Mouse (Mus musculus): Measurements from ENCODE around the gene Tcaim. TPM values are rescaled to one million over a fixed set of nuclear protein-coding genes. Genes with fewer than 3 reads are reported as not detected.

Gene Tcaim
- polyA plus RNA-seq (2014; fragmentation: Nextera tagmentation; extraction: Ambion mirVana), result 6.2 and 6.9 TPM in 2 replicates

DNA sequence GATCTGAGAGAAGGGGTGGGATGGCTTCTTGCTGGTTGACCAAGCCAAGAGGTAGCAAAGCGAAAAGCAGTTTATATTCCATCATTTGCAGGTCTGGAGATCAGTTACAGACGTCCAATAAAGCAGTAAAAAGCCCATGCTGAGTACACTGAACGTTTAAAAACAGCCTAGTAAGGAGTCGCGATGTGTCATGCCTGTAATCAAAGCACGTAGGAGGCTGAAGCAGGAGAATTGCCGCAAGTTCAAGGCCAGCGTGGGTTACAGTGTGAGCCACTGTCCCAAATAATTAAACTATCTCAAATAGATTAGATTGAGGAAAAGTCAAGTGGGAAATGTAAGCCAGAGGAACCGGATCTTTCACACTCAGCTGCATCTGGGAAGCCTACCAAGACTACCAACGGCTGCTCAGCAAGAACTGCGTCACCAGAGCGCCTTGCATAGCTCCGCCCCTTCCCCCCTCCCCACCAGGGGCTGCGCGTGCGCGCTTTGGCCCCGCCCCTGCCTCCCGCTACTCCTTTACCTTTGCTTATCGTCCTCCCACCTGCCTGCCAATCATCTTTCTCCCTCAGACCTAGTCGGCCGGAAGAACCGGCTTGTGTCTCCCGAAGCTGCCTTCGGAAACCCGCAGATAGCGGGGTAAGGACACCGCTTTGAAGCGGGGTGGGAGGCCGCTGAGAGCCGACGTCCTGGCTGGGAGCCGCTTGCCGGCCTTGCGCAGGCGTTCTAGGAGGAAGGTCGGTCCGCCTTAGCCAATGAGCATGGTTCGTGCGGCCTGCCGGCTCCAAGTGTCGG is at the start of gene Tcaim:
Tcaim (plus strand) TSS at position 487 of the 792 bp plus-strand sequence.
- Histone ChIP-seq H3K9ac (ENCODE audit: low read length) (peak within 1 kb of the TSS; percentile 80), H3K4me3 (ENCODE audit: control insufficient read depth in 1 of 2, insufficient read depth in 1 of 2, low read depth in 1 of 2, low read length in 2 of 2) (peak within 1 kb of the TSS; percentile 58 to 98), H3K9me3 (ENCODE audit: control insufficient read depth, low read length) (no peaks in the 10 kb centered on the region), H3K36me3 (ENCODE audit: control insufficient read depth, insufficient read depth, low read length) (no peaks in the 10 kb centered on the region), H3K27ac (replicated peaks in 1 of 2; ENCODE audit: control insufficient read depth in 1 of 2, insufficient read depth in 1 of 2, low read depth in 2 of 2, low read length in 2 of 2) (peak within 1 kb of the TSS; percentile 86 to 98), H3K4me2 (ENCODE audit: low read length) (peak within 1 kb of the TSS; percentile 85), H3K4me1 (ENCODE audit: control insufficient read depth in 2 of 2, insufficient read depth in 2 of 2, low read length in 2 of 2) (peaks cover 6 to 13% of the 10 kb centered on the region in 2 experiments; a peak in 3 of 4 replicates), H3K27me3 (ENCODE audit: control insufficient read depth, insufficient read depth, low read length) (no peaks in the 10 kb centered on the region)
- ATAC-seq (ENCODE audit: insufficient number of reproducible peaks, insufficient read depth, low FRiP score, low read depth), result peak; percentile 95
- 5% methylated on average over 42 of the region's 42 CpGs for WGBS

- no peak overlapping the region for H3K4me3 ChIP-seq (ENCODE audit: control insufficient read depth in 1 of 2, insufficient read depth in 1 of 2, low read depth in 1 of 2, low read length in 2 of 2)
- no peaks in the 10 kb centered on the region for H3K36me3 ChIP-seq (ENCODE audit: control insufficient read depth, insufficient read depth, low read length)
- no peak overlapping the region for H3K9ac ChIP-seq (ENCODE audit: low read length)
- H3K4me2 ChIP-seq (ENCODE audit: low read length), result no peak overlapping the region
- 58% methylated on average over 2 of the region's 2 CpGs for WGBS
- no peaks in the 10 kb centered on the region for H3K27me3 ChIP-seq (ENCODE audit: control insufficient read depth, insufficient read depth, low read length)
- no peak for ATAC-seq (ENCODE audit: insufficient number of reproducible peaks, insufficient read depth, low FRiP score, low read depth)
- H3K9me3 ChIP-seq (ENCODE audit: control insufficient read depth, low read length), result peaks cover 5% of the 10 kb centered on the region; the same call in 1 of the 2 replicates
- H3K27ac ChIP-seq (replicated peaks in 1 of 2; ENCODE audit: control insufficient read depth in 1 of 2, insufficient read depth in 1 of 2, low read depth in 2 of 2, low read length in 2 of 2), result no peak overlapping the region
- no peaks in the 10 kb centered on the region for H3K4me1 ChIP-seq (ENCODE audit: control insufficient read depth in 2 of 2, insufficient read depth in 2 of 2, low read length in 2 of 2)
Observed at GRCm38 (mm10) chr9:122757614-122758013, 47.7 kb upstream of the Tcaim start.

DNA sequence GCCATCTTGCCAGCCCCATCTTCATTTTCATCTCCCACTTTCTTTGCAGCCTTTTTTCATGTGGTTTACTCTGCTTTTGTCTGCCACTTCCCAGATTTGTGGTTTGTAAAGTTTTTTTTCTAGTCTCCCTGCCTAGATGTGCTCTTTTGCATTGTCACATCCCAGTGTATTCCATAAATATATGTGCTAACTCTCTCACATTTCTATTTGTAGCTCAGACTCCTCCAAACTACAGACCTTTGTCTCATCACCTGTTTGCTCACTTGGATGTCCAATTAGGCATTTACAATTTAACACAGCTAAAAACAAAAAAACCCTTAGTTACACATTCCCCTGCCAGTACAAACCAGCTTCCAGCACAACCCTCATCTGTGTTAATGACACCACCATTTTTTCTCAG is 45.2 kb upstream of the Tcaim start:
- Histone ChIP-seq H3K4me2 (ENCODE audit: low read length) (no peak overlapping the region), H3K4me1 (ENCODE audit: control insufficient read depth in 2 of 2, insufficient read depth in 2 of 2, low read length in 2 of 2) (no peaks in the 10 kb centered on the region)
- no peak for ATAC-seq (ENCODE audit: insufficient number of reproducible peaks, insufficient read depth, low FRiP score, low read depth)

DNA sequence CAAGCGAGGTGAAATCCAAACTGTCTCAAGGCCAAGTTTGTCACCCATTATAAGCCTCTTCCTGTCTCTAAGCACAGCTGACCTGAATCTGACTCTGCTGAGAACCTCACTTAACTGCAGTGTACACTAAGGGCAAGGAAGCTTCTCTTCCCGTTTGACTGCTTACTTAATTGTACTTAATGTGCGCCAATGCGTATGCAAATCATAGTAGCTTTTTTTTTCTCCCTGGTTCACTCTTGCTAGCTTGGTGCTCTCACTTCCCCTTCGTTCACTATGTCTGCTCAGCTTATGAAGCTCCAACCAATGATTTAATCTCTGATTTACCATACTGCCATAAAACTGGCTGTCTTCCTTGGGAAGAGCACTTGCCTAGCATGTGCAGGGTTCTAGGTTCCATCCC is 20.1 kb upstream of the Tcaim start:
- Histone ChIP-seq H3K27me3 (ENCODE audit: control insufficient read depth, insufficient read depth, low read length) (no peaks in the 10 kb centered on the region), H3K9me3 (ENCODE audit: control insufficient read depth, low read length) (no peaks in the 10 kb centered on the region), H3K4me1 (ENCODE audit: control insufficient read depth in 2 of 2, insufficient read depth in 2 of 2, low read length in 2 of 2) (no peaks in the 10 kb centered on the region), H3K9ac (ENCODE audit: low read length) (no peak overlapping the region), H3K4me3 (ENCODE audit: control insufficient read depth in 1 of 2, insufficient read depth in 1 of 2, low read depth in 1 of 2, low read length in 2 of 2) (no peak overlapping the region), H3K36me3 (ENCODE audit: control insufficient read depth, insufficient read depth, low read length) (no peaks in the 10 kb centered on the region), H3K4me2 (ENCODE audit: low read length) (no peak overlapping the region), H3K27ac (replicated peaks in 1 of 2; ENCODE audit: control insufficient read depth in 1 of 2, insufficient read depth in 1 of 2, low read depth in 2 of 2, low read length in 2 of 2) (no peak overlapping the region)
- 69% methylated on average over 5 of the region's 5 CpGs for WGBS
- ATAC-seq (ENCODE audit: insufficient number of reproducible peaks, insufficient read depth, low FRiP score, low read depth), result no peak

More for the DNA sequence above, 45.2 kb upstream of the Tcaim start:
- no peaks in the 10 kb centered on the region for H3K27me3 ChIP-seq (ENCODE audit: control insufficient read depth, insufficient read depth, low read length)
- H3K36me3 ChIP-seq (ENCODE audit: control insufficient read depth, insufficient read depth, low read length), result no peaks in the 10 kb centered on the region
- H3K9me3 ChIP-seq (ENCODE audit: control insufficient read depth, low read length), result peaks cover 2% of the 10 kb centered on the region; the same call in 1 of the 2 replicates
- no peak overlapping the region for H3K27ac ChIP-seq (replicated peaks in 1 of 2; ENCODE audit: control insufficient read depth in 1 of 2, insufficient read depth in 1 of 2, low read depth in 2 of 2, low read length in 2 of 2)
- H3K9ac ChIP-seq (ENCODE audit: low read length), result no peak overlapping the region
- no peak overlapping the region for H3K4me3 ChIP-seq (ENCODE audit: control insufficient read depth in 1 of 2, insufficient read depth in 1 of 2, low read depth in 1 of 2, low read length in 2 of 2)

GRCm38 (mm10) chr9:122786534-122786933 is 18.8 kb upstream of the Tcaim start:
- no peaks in the 10 kb centered on the region for H3K9me3 ChIP-seq (ENCODE audit: control insufficient read depth, low read length)
- H3K27me3 ChIP-seq (ENCODE audit: control insufficient read depth, insufficient read depth, low read length), result no peaks in the 10 kb centered on the region
- no peak for ATAC-seq (ENCODE audit: insufficient number of reproducible peaks, insufficient read depth, low FRiP score, low read depth)
- no peaks in the 10 kb centered on the region for H3K36me3 ChIP-seq (ENCODE audit: control insufficient read depth, insufficient read depth, low read length)
- no peak overlapping the region for H3K9ac ChIP-seq (ENCODE audit: low read length)
- H3K4me2 ChIP-seq (ENCODE audit: low read length), result no peak overlapping the region
- H3K4me1 ChIP-seq (ENCODE audit: control insufficient read depth in 2 of 2, insufficient read depth in 2 of 2, low read length in 2 of 2), result no peaks in the 10 kb centered on the region
- H3K27ac ChIP-seq (replicated peaks in 1 of 2; ENCODE audit: control insufficient read depth in 1 of 2, insufficient read depth in 1 of 2, low read depth in 2 of 2, low read length in 2 of 2), result no peak overlapping the region
- H3K4me3 ChIP-seq (ENCODE audit: control insufficient read depth in 1 of 2, insufficient read depth in 1 of 2, low read depth in 1 of 2, low read length in 2 of 2), result no peak overlapping the region
- WGBS, result 76% methylated on average over 1 of the region's 1 CpGs

- ATAC-seq (ENCODE audit: insufficient number of reproducible peaks, insufficient read depth, low FRiP score, low read depth), result no peak; the same call in none of the 2 replicates
- peak overlapping the region; percentile 86 to 98 for H3K27ac ChIP-seq (replicated peaks in 1 of 2; ENCODE audit: control insufficient read depth in 1 of 2, insufficient read depth in 1 of 2, low read depth in 2 of 2, low read length in 2 of 2)
- H3K4me2 ChIP-seq (ENCODE audit: low read length), result peak overlapping the region; percentile 85
- H3K9ac ChIP-seq (ENCODE audit: low read length), result peak overlapping the region; percentile 80
- peak overlapping the region; percentile 58 to 98 for H3K4me3 ChIP-seq (ENCODE audit: control insufficient read depth in 1 of 2, insufficient read depth in 1 of 2, low read depth in 1 of 2, low read length in 2 of 2)
- H3K9me3 ChIP-seq (ENCODE audit: control insufficient read depth, low read length), result no peaks in the 10 kb centered on the region
- H3K4me1 ChIP-seq (ENCODE audit: control insufficient read depth in 2 of 2, insufficient read depth in 2 of 2, low read length in 2 of 2), result peaks cover 7 to 20% of the 10 kb centered on the region in 2 experiments; a peak in 3 of 4 replicates
- no peaks in the 10 kb centered on the region for H3K27me3 ChIP-seq (ENCODE audit: control insufficient read depth, insufficient read depth, low read length)
- 8% methylated on average over 10 of the region's 10 CpGs for WGBS
- no peaks in the 10 kb centered on the region for H3K36me3 ChIP-seq (ENCODE audit: control insufficient read depth, insufficient read depth, low read length)
Observed at GRCm38 (mm10) chr9:122805845-122806341, 554 bp downstream of the Tcaim start.

DNA sequence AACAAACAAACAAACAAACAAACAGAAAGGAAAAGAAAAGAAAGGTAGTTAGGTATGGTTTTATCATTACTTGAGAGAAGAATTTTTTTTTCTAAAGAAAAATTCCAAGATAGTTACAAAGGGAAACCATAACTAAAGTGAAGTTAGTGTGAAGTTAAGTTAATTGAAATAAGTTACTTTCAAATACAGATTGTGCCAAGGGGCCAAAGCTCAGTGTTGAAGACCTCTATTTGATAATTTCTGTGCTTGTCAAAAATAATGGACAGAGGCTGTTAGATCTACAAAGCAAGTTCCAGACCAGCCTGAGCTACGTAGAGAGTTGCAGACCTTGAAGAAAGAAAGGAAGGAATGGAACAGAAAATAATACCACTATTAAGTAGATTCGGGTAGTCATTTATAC is 1.8 kb downstream of the Tcaim start:
- H3K27me3 ChIP-seq (ENCODE audit: control insufficient read depth, insufficient read depth, low read length), result no peaks in the 10 kb centered on the region
- ATAC-seq (ENCODE audit: insufficient number of reproducible peaks, insufficient read depth, low FRiP score, low read depth), result no peak
- H3K27ac ChIP-seq (replicated peaks in 1 of 2; ENCODE audit: control insufficient read depth in 1 of 2, insufficient read depth in 1 of 2, low read depth in 2 of 2, low read length in 2 of 2), result no peak overlapping the region
- no peak overlapping the region for H3K4me2 ChIP-seq (ENCODE audit: low read length)
- H3K9me3 ChIP-seq (ENCODE audit: control insufficient read depth, low read length), result no peaks in the 10 kb centered on the region
- peaks cover 7 to 22% of the 10 kb centered on the region in 2 experiments; a peak in 3 of 4 replicates for H3K4me1 ChIP-seq (ENCODE audit: control insufficient read depth in 2 of 2, insufficient read depth in 2 of 2, low read length in 2 of 2)
- H3K36me3 ChIP-seq (ENCODE audit: control insufficient read depth, insufficient read depth, low read length), result no peaks in the 10 kb centered on the region; the same call in 1 of the 2 replicates
- no peak overlapping the region for H3K9ac ChIP-seq (ENCODE audit: low read length)
- WGBS, result 90% methylated on average over 2 of the region's 2 CpGs
- H3K4me3 ChIP-seq (ENCODE audit: control insufficient read depth in 1 of 2, insufficient read depth in 1 of 2, low read depth in 1 of 2, low read length in 2 of 2), result no peak overlapping the region
